Mouse (Mus musculus): ENCODE measurements around the gene Tmem198. TPM values are rescaled to one million over a fixed set of nuclear protein-coding genes. Genes with fewer than 3 reads are reported as not detected.

Tmem198 gene
- polyA plus RNA-seq, 1 experiment, result 3.6 TPM

GRCm38 (mm10) chr1:75477264-75477965, 1.9 kb upstream of the Tmem198 start:
- Histone ChIP-seq H3K36me3 (ENCODE audit: control insufficient read depth, insufficient read depth, low read length) (peaks cover 13% of the 10 kb centered on the region; the same call in 1 of the 2 replicates), H3K27me3 (ENCODE audit: control insufficient read depth, insufficient read depth, low read length) (no peaks in the 10 kb centered on the region; the same call in 1 of the 2 replicates), H3K27ac (ENCODE audit: insufficient read depth, low read depth, low read length) (no peak overlapping the region), H3K4me3 (ENCODE audit: low read depth, low read length) (peak overlapping the region; percentile 24), H3K4me1 (ENCODE audit: control insufficient read depth, insufficient read depth, insufficient read length, low read length) (peaks cover 13% of the 10 kb centered on the region)
- TF ChIP-seq POLR2A (IDR thresholded peaks at IDR 0.05; ENCODE audit: low read depth, low read length), result no peak
- TF ChIP-seq CTCF (IDR thresholded peaks at IDR 0.05; ENCODE audit: extremely low read depth, insufficient read length, insufficient replicate concordance, low read depth, low read length), result peak; percentile 93
- WGBS, result 13% methylated on average over 35 of the region's 35 CpGs

GRCm38 (mm10) chr1:75477966-75478290, 1.4 kb upstream of the Tmem198 start:
- Histone ChIP-seq H3K27me3 (ENCODE audit: control insufficient read depth, insufficient read depth, low read length) (peaks cover 2% of the 10 kb centered on the region; the same call in 1 of the 2 replicates), H3K27ac (ENCODE audit: insufficient read depth, low read depth, low read length) (no peak overlapping the region), H3K36me3 (ENCODE audit: control insufficient read depth, insufficient read depth, low read length) (peaks cover 13% of the 10 kb centered on the region; the same call in 1 of the 2 replicates), H3K4me1 (ENCODE audit: control insufficient read depth, insufficient read depth, insufficient read length, low read length) (peaks cover 13% of the 10 kb centered on the region), H3K4me3 (ENCODE audit: low read depth, low read length) (no peak overlapping the region)
- WGBS, result 42% methylated on average over 3 of the region's 3 CpGs
- TF ChIP-seq POLR2A (IDR thresholded peaks at IDR 0.05; ENCODE audit: low read depth, low read length), result no peak
- no peak for TF ChIP-seq CTCF (IDR thresholded peaks at IDR 0.05; ENCODE audit: extremely low read depth, insufficient read length, insufficient replicate concordance, low read depth, low read length)

GRCm38 (mm10) chr1:75478497-75478896, 835 bp upstream of the Tmem198 start:
- TF ChIP-seq POLR2A (IDR thresholded peaks at IDR 0.05; ENCODE audit: low read depth, low read length) (no peak), CTCF (IDR thresholded peaks at IDR 0.05; ENCODE audit: extremely low read depth, insufficient read length, insufficient replicate concordance, low read depth, low read length) (no peak)
- 1% methylated on average over 25 of the region's 25 CpGs for WGBS
- H3K36me3 ChIP-seq (ENCODE audit: control insufficient read depth, insufficient read depth, low read length), result peaks cover 13% of the 10 kb centered on the region; the same call in 1 of the 2 replicates
- peaks cover 2% of the 10 kb centered on the region; the same call in 1 of the 2 replicates for H3K27me3 ChIP-seq (ENCODE audit: control insufficient read depth, insufficient read depth, low read length)
- H3K27ac ChIP-seq (ENCODE audit: insufficient read depth, low read depth, low read length), result peak overlapping the region; percentile 63; the same call in 1 of the 2 replicates
- peaks cover 13% of the 10 kb centered on the region for H3K4me1 ChIP-seq (ENCODE audit: control insufficient read depth, insufficient read depth, insufficient read length, low read length)
- H3K4me3 ChIP-seq (ENCODE audit: low read depth, low read length), result peak overlapping the region; percentile 88

GRCm38 (mm10) chr1:75479635-75479989, 280 bp downstream of the Tmem198 start:
- H3K4me1 ChIP-seq (ENCODE audit: control insufficient read depth, insufficient read depth, insufficient read length, low read length), result peaks cover 13% of the 10 kb centered on the region
- no peak overlapping the region for H3K27ac ChIP-seq (ENCODE audit: insufficient read depth, low read depth, low read length)
- no peak for TF ChIP-seq POLR2A (IDR thresholded peaks at IDR 0.05; ENCODE audit: low read depth, low read length)
- H3K36me3 ChIP-seq (ENCODE audit: control insufficient read depth, insufficient read depth, low read length), result peaks cover 10% of the 10 kb centered on the region; the same call in 1 of the 2 replicates
- peaks cover 2% of the 10 kb centered on the region; the same call in 1 of the 2 replicates for H3K27me3 ChIP-seq (ENCODE audit: control insufficient read depth, insufficient read depth, low read length)
- WGBS, result 2% methylated on average over 24 of the region's 24 CpGs
- peak overlapping the region; percentile 88 for H3K4me3 ChIP-seq (ENCODE audit: low read depth, low read length)

GRCm38 (mm10) chr1:75480036-75480435, 704 bp downstream of the Tmem198 start:
- Histone ChIP-seq H3K4me1 (ENCODE audit: control insufficient read depth, insufficient read depth, insufficient read length, low read length) (peaks cover 13% of the 10 kb centered on the region), H3K36me3 (ENCODE audit: control insufficient read depth, insufficient read depth, low read length) (peaks cover 7% of the 10 kb centered on the region; the same call in 1 of the 2 replicates), H3K27me3 (ENCODE audit: control insufficient read depth, insufficient read depth, low read length) (peaks cover 2% of the 10 kb centered on the region; the same call in 1 of the 2 replicates), H3K4me3 (ENCODE audit: low read depth, low read length) (no peak overlapping the region), H3K27ac (ENCODE audit: insufficient read depth, low read depth, low read length) (no peak overlapping the region)
- no peak for TF ChIP-seq CTCF (IDR thresholded peaks at IDR 0.05; ENCODE audit: extremely low read depth, insufficient read length, insufficient replicate concordance, low read depth, low read length)
- no peak for TF ChIP-seq POLR2A (IDR thresholded peaks at IDR 0.05; ENCODE audit: low read depth, low read length)
- 27% methylated on average over 13 of the region's 13 CpGs for WGBS

GRCm38 (mm10) chr1:75480735-75481134, 1.4 kb downstream of the Tmem198 start:
- H3K4me1 ChIP-seq (ENCODE audit: control insufficient read depth, insufficient read depth, insufficient read length, low read length), result peaks cover 13% of the 10 kb centered on the region
- H3K4me3 ChIP-seq (ENCODE audit: low read depth, low read length), result no peak overlapping the region
- H3K27ac ChIP-seq (ENCODE audit: insufficient read depth, low read depth, low read length), result no peak overlapping the region
- 0 out of 2 replicates have a peak, but pooled peaks cover 4% of the 10 kb centered on the region for H3K36me3 ChIP-seq (ENCODE audit: control insufficient read depth, insufficient read depth, low read length)
- 85% methylated on average over 7 of the region's 7 CpGs for WGBS
- H3K27me3 ChIP-seq (ENCODE audit: control insufficient read depth, insufficient read depth, low read length), result peaks cover 2% of the 10 kb centered on the region; the same call in 1 of the 2 replicates
- TF ChIP-seq POLR2A (IDR thresholded peaks at IDR 0.05; ENCODE audit: low read depth, low read length) (no peak), CTCF (IDR thresholded peaks at IDR 0.05; ENCODE audit: extremely low read depth, insufficient read length, insufficient replicate concordance, low read depth, low read length) (no peak)

GRCm38 (mm10) chr1:75486561-75486960, 7.2 kb downstream of the Tmem198 start:
- no peaks in the 10 kb centered on the region for H3K36me3 ChIP-seq (ENCODE audit: control insufficient read depth, insufficient read depth, low read length)
- H3K27me3 ChIP-seq (ENCODE audit: control insufficient read depth, insufficient read depth, low read length), result peaks cover 14% of the 10 kb centered on the region; the same call in 1 of the 2 replicates
- H3K4me3 ChIP-seq (ENCODE audit: low read depth, low read length), result 0 out of 2 replicates have a peak overlapping the region, but pooled peaks have one; percentile 69
- 16% methylated on average over 24 of the region's 24 CpGs for WGBS
- H3K27ac ChIP-seq (ENCODE audit: insufficient read depth, low read depth, low read length), result no peak overlapping the region
- H3K4me1 ChIP-seq (ENCODE audit: control insufficient read depth, insufficient read depth, insufficient read length, low read length), result peaks cover 7% of the 10 kb centered on the region
- no peak for TF ChIP-seq POLR2A (IDR thresholded peaks at IDR 0.05; ENCODE audit: low read depth, low read length)
- TF ChIP-seq CTCF (IDR thresholded peaks at IDR 0.05; ENCODE audit: extremely low read depth, insufficient read length, insufficient replicate concordance, low read depth, low read length), result no peak
